Mouse (Mus musculus): ENCODE data around the gene Cd200r4.
"Not testable (repeated sequence)": the region's sequence is repeated elsewhere in the genome, so short reads cannot be mapped to it uniquely, and the experiment has no call there.

Cd200r4 gene

DNA sequence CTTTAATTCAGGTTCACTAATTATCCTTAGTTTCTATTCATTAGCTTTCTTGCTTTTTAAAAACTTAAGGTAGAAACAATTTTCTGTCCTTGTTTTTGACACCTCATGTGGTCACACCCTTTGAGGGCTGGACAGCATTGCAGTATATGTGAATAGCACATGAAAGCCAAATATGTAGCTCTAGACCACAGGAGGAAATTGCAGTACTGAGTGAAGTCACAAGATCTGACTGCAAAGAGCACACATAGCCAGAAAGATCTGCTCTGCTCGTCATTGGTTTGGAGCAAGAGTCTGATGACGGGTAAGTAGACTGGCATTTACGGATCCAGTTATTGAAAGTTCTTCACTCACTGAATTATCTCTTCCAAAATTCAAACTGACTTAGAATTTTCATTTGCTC is at the start of gene Cd200r4:
Cd200r4 (plus strand) TSS at position 190 of the 400 bp plus-strand sequence.
- DNase-seq (ENCODE audit: low spot score), result no peak

DNA sequence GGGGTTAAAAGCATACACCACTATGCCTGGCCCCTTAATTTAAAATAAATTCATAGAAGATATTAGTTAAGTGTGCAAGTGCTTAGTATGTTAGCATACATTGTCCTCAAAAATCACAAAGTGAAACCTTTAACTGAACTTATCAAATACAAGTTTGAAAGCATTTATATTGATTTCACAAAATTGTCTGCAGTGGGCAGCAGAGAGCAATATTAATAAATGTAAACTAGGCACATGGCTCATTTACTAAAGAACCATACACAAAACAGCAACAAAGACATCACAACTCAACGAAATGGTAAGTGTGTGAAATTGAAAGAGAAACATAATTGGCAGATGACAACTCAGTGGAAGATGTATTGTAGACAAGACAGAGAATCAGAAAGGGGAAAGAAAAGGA is 49.7 kb upstream of the Cd200r4 start:
- no peak for DNase-seq (ENCODE audit: low spot score)

DNA sequence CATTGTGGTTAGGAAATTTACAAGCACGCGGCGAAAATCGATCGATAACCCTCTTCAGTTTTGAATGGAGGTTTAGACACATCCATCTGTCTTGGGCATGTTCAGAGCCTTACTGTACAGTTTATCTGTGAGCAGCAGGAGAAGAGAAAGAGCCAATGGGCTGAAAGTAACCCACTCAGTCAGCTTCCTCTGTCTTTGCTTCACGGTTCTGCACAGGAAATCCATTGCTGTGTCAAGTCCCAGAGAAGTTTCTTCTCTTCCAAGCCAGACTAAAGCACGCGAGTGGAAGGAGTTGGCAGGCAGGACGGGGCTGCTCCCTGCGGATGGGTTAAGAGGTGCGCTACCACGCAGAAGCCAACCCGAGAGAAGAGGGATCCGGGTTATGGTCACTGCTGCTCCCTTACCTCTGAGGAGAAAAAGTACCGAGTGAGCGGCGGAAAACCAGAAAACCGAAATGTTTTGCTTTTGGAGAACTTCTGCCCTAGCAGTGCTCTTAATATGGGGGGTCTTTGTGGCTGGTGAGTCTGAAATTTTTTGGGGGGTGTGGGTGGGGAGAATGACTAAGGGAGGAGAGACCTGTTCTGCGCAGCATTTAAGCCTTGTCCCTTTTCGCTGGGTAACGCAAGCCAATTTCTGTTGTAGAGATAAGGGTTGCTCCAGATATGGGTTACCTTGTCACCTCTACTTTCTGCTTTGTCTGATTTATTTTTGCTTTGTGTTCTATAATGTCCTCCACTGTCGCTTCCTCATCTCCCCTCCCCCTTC is 45.8 kb upstream of the Cd200r4 start, which contains the start of gene Cd200r1:
Cd200r1 (plus strand) TSS at position 182 of the 765 bp plus-strand sequence.
- DNase-seq (ENCODE audit: low spot score), result no peak

- no peak for DNase-seq (ENCODE audit: low spot score)
These were observed 45.1 kb upstream of the Cd200r4 start for GRCm38 (mm10) chr16:44766320-44766892.

DNA sequence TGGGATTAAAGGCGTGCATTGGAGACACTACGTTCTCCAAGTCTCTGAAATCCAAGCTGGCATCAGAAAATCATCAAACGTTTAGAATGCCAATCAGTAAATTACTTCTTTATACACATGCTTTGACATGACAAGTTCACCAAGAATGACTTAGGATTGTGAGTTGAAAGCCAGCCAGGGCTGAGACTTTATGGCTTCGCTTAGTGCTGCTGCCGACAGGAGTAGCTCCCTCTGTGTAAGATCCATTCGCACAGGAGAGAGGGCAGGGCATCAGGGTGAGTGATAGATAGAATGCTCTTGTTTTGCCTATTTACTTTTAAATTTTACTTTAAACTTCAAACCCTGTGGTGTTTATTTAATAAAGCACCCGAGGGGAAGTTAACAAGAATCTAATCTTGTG is 44.0 kb upstream of the Cd200r4 start:
- no peak for DNase-seq (ENCODE audit: low spot score)

DNA sequence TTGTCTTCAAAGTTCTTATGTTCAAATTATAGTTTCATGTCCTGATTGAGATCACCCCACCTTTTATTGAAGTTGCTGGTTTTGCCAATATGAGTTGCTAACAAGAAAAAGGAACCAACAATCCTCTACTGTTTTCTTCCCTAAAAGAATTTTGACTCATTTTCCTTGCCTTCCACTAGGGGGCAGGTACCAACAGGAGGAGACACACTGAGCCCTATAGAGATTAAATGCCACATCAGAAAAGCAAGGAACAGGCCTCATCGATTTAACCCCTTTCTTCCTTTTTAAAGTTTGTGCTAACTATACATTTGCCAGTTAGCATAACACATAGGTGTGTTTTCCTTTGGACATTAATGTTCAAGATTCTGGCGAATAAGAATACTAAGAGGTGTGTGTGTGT is 43.6 kb upstream of the Cd200r4 start:
- DNase-seq (ENCODE audit: low spot score), result no peak

DNA sequence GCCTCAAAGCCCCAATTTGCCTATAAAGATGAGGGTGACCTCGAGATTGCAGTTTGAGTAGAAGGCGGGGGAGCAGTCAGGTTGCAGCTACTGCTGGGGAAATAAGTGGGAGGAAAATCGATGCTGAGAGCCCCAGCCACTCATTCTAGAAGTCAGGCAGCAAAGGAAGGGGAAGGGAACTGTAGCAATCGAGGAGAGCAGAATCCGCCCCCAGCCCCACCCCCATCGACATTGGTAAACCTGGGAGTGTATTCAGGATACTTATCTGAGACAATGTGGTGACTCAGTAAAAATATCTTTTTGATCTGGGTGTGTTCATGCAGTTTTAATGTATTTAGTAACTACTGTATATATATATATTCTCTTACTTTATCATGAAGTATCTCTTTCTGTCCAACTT is 39.0 kb upstream of the Cd200r4 start:
- DNase-seq (ENCODE audit: low spot score), result no peak

GRCm38 (mm10) chr16:44773673-44774072 is 37.9 kb upstream of the Cd200r4 start:
- no peak for DNase-seq (ENCODE audit: low spot score)

DNA sequence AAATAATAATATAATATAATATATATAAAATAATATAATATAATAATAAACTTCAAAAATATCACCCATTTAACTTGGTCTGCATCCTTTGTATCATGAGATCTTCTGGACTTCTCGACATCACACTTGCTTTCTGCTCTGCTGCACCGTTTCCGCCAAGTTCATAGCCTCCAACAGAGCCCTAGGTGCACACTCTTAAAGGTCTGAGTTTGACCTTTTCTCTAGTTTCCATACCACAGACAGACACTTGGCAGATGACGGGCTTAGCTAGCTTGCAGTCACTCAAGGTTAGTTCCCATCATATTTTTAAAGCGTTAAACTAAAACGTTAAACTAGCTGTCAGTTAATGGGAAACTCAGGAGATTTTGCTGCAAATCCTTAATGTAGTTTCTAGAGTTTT is 37.3 kb upstream of the Cd200r4 start:
- DNase-seq (ENCODE audit: low spot score), result no peak

DNA sequence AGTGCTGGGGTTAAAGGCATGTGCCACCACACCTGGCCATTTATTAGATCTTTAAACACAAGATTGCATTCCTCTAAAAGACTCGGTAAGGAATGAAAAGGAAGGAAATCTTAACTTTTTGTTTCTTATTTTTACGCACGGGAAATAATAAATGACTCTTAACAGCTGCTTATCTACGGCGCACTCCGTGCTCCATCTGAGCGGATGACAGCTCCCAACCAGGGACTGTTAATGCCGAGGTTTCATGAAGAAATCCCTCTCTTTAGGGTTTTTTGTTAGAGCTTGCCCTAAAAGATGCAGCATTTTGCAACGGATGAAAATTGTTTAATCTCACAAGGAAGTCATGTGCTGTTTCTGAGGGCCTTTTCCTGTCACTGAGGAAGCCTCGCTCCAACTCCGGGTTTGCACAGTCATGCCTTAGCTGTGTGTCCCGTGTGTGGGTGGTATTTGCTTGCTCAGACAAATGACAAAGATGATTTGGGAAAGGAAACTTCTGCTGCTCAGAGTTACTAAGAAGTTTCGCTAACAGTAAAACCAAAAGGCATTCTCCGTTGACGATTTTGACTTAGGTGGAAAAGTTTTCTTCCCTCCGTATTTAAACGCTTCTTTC is 32.9 kb upstream of the Cd200r4 start:
- no peak for DNase-seq (ENCODE audit: low spot score)

DNA sequence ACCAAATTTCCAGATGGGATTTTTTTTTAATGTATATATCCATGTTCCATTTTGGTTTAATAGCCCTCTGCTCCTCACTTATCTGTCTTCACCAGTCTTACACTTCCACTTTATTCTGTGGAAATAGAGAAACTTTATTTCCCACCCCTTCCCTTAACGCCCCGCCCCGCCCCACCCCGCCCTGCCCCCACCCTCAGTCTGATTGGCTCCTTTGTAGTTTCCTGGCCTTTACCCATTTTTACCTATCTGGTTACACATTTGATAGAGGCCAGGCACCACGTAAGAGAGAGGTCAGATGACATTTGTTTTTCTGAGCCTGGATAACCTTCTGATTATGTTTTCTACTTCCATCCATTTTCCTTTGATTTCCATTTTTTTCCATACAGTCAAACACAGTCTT is 32.0 kb upstream of the Cd200r4 start:
- DNase-seq (ENCODE audit: low spot score), result no peak

DNA sequence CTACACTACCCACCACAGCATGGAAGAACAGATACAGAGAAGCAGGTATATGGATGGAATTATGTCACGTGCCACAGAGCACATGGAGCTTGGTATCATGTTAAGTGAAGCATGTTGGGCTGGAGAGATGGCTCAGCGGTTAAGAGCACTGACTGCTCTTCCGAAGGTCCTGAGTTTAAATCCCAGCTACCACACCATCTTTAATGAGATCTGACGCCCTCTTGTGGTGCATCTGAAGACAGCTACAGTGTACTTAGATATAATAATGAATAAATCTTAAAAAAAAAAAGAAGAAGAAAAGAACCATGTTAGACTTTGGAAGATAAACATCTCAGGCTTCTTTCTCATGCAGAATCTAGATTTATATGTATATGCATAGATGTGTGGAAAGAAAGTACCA is 30.8 kb upstream of the Cd200r4 start:
- no peak for DNase-seq (ENCODE audit: low spot score)

DNA sequence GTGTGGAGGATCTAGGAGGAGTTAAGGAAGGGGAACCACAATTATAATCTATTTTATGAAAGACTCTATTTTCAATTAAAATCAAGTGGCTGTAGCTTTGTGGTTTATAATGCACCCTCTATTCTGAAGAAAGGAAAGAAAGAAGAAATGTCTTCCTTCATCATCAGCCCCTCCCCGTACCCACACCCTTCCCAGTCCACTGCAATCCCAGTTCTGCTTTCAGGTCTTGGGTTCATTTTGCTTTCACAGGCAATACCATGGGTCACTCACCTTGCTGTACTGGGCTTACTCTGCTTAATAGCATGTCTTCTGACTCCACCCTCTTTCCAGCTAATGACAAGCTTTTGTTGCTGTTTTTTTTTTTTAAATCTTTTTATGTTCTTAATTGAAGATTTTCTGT is 24.6 kb upstream of the Cd200r4 start:
- DNase-seq (ENCODE audit: low spot score), result no peak

DNA sequence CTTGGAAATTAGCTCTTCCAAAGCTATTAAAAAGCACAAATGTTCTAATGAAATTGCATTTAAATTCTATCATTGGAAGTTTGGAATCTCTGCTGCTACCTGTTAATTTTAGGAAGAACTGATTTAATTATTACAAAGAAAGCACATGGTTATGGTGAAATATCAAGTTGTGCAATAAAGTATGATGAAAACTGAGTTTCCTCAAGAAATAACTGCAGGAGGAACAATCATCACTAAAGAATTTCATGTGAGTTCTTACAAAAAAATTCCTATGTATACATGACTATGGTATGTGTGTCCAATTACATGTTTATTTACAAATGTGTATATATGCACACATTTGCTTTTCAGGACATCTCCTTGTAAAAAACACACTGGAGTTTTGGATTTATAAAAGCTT is 17.1 kb upstream of the Cd200r4 start:
- no peak for DNase-seq (ENCODE audit: low spot score)

DNA sequence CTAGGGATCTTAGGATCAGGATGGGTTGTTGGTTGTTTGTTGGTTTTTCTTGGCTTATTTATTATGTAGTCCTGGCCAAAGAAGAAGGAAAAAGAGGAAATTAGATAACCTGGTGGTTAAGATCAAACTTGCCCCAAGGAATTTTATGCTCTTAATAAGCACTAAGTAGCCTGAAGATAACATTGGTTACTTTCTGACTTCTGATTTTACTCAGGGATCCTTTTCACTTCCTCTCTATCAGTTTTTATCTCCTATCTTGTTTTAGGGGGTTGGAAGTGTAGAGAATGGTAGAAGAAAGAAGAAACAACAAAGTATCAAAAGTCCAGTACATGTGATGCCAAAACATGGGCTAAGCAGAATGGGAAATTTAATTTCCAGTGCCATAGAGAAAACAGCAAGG is 5.6 kb upstream of the Cd200r4 start:
- no peak for DNase-seq (ENCODE audit: low spot score)

DNA sequence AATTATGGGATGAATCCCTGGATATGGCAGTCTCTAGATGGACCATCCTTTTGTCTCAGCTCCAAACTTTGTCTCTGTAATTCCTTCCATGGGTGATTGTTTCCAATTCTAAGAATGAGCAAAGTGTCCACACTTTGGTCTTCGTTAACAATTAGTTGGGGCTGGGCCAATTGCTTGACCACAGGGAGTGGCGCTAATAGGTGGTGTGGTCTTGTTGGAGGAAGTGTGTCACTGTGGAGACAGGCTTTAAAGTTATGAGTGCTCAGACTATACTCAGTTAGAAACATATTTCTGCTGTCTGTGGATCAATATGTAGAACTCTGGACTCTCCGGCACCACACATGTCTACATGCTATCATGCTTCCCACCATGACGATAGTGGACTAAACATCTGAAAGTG is 1.3 kb upstream of the Cd200r4 start:
- not testable (repeated sequence) for DNase-seq (ENCODE audit: low spot score)

- DNase-seq (ENCODE audit: low spot score), result no peak
These were observed 1.0 kb downstream of the Cd200r4 start for GRCm38 (mm10) chr16:44812468-44813065.

DNA sequence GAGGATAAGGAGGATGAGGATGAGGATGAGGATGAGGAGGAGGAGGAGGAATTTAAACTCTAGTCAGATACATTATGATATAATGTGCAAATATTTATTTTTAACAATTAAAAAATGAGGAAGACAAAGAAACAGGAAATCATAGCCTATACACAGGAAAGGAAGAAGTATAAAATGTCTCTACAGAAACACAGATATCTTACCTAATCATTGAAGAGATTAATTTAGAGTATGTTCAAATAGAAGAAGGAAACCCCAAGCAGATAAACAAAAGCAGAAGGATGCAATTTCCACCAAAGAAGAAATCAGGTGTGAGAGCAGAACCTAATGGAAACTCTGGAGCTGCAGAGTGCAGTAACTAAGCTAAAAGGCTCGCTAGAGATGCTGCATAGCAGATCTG is 6.5 kb downstream of the Cd200r4 start:
- DNase-seq (ENCODE audit: low spot score), result no peak

DNA sequence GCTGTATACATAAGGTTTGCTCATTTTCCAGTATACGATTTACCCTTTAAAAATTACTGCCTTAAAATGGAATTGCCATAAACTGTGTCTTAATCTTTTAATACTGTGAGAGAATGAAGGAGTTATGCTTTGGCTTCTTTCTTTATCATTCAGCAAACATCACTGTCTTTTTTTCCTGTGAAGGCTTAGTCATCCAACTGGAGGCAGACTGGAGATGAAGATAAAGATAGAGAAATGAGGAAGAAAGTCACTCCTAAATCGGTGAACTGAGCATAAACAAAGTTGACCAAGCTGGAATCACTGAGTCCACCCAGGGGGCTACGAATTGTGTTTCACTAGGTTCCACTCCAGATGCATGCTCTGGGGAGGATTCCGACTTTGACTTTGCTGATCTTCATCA is 9.0 kb downstream of the Cd200r4 start:
- DNase-seq (ENCODE audit: low spot score), result no peak

DNA sequence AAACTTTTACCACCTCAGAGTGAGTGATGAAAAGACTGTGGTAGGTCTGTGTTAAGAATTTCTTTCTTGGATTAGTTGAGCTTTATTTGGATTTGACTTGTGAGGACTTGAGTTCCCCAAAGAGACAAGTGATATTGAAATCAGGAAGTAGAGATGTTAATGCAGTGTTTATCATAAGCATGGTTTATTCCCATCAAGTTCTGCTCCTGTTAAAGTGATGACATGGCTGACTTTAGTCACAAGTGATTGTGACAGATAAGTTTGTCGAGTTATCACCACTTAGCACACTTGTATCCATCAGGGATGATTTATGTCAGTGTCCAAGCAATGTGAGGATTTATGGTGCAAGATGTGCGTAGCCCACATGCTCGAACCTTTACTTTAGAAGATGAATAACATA is 20.8 kb downstream of the Cd200r4 start:
- DNase-seq (ENCODE audit: low spot score), result no peak

GRCm38 (mm10) chr16:44833189-44833588 is 21.7 kb downstream of the Cd200r4 start:
- not testable (repeated sequence) for DNase-seq (ENCODE audit: low spot score)

DNA sequence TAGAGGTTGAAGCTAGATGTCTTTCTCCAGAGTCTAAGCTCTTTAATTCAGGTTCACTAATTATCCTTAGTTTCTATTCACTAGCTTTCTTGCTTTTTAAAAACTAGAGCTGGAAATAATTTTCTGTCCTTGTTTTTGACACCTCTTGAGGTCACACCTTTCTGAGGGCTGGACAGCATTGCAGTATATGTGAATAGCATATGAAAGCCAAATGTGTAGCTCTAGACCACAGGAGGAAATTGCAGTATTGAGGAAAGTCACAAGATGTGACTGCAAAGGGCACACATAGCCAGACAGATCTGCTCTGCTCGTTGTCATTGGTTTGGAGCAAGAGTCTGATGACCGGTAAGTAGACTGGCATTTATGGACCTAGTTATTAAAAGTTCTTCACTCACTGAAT is 55.3 kb downstream of the Cd200r4 start, which contains the start of gene Cd200r2:
Cd200r2 (plus strand) TSS at position 301 of the 400 bp plus-strand sequence.
- no peak for DNase-seq (ENCODE audit: low spot score)

- no peak for DNase-seq (ENCODE audit: low spot score)
These were observed 63.6 kb downstream of the Cd200r4 start for GRCm38 (mm10) chr16:44875178-44875577.

All from spleen, adult 12 weeks (tissue).